Mouse (Mus musculus): ENCODE measurements at regions not wholly inside any gene's neighbourhood (a gene's known extent, or its start where the extent isn't known, plus 50 kb on each side); places are given as distances from the start of the nearest gene placed in this dataset.

GRCm38 (mm10) chr6:107051604-107052003 is 251.7 kb upstream of the Crbn start:
- Histone ChIP-seq H3K27ac (ENCODE audit: low read depth, low read length) (no peak overlapping the region), H3K27me3 (replicated peaks; ENCODE audit: control insufficient read depth, insufficient read depth, low read length) (no peaks in the 10 kb centered on the region), H3K9me3 (ENCODE audit: control insufficient read depth) (no peaks in the 10 kb centered on the region), H3K4me3 (ENCODE audit: low read depth, low read length) (no peak overlapping the region), H3K4me1 (replicated peaks; ENCODE audit: control insufficient read depth, insufficient read depth, low read length) (no peaks in the 10 kb centered on the region), H3K36me3 (ENCODE audit: control insufficient read depth, insufficient read depth) (no peaks in the 10 kb centered on the region), H3K4me2 (replicated peaks; ENCODE audit: low read depth) (no peak overlapping the region), H3K9ac (ENCODE audit: low read depth, low read length) (no peak overlapping the region)
- 72% methylated on average over 1 of the region's 1 CpGs for WGBS
- TF ChIP-seq CTCF (IDR thresholded peaks at IDR 0.05; ENCODE audit: low read depth), result no peak
- no peak for ATAC-seq

GRCm38 (mm10) chr6:107052180-107052579 is 252.3 kb upstream of the Crbn start:
- no peak overlapping the region for H3K4me2 ChIP-seq (replicated peaks; ENCODE audit: low read depth)
- no peaks in the 10 kb centered on the region for H3K9me3 ChIP-seq (ENCODE audit: control insufficient read depth)
- 30% methylated on average over 1 of the region's 1 CpGs for WGBS
- no peaks in the 10 kb centered on the region for H3K36me3 ChIP-seq (ENCODE audit: control insufficient read depth, insufficient read depth)
- no peak for ATAC-seq
- H3K27me3 ChIP-seq (replicated peaks; ENCODE audit: control insufficient read depth, insufficient read depth, low read length), result no peaks in the 10 kb centered on the region
- no peaks in the 10 kb centered on the region for H3K4me1 ChIP-seq (replicated peaks; ENCODE audit: control insufficient read depth, insufficient read depth, low read length)
- no peak for TF ChIP-seq CTCF (IDR thresholded peaks at IDR 0.05; ENCODE audit: low read depth)
- H3K4me3 ChIP-seq (ENCODE audit: low read depth, low read length), result no peak overlapping the region
- no peak overlapping the region for H3K27ac ChIP-seq (ENCODE audit: low read depth, low read length)
- H3K9ac ChIP-seq (ENCODE audit: low read depth, low read length), result no peak overlapping the region

- no peaks in the 10 kb centered on the region for H3K27me3 ChIP-seq (replicated peaks; ENCODE audit: control insufficient read depth, insufficient read depth, low read length)
- no peak overlapping the region for H3K27ac ChIP-seq (ENCODE audit: low read depth, low read length)
- H3K4me2 ChIP-seq (replicated peaks; ENCODE audit: low read depth), result no peak overlapping the region
- ATAC-seq, result no peak
- no peaks in the 10 kb centered on the region for H3K36me3 ChIP-seq (ENCODE audit: control insufficient read depth, insufficient read depth)
- H3K9ac ChIP-seq (ENCODE audit: low read depth, low read length), result no peak overlapping the region
- no peak for TF ChIP-seq CTCF (IDR thresholded peaks at IDR 0.05; ENCODE audit: low read depth)
- no peaks in the 10 kb centered on the region for H3K4me1 ChIP-seq (replicated peaks; ENCODE audit: control insufficient read depth, insufficient read depth, low read length)
- H3K9me3 ChIP-seq (ENCODE audit: control insufficient read depth), result no peaks in the 10 kb centered on the region
- no peak overlapping the region for H3K4me3 ChIP-seq (ENCODE audit: low read depth, low read length)
- 83% methylated on average over 3 of the region's 3 CpGs for WGBS
Measured at GRCm38 (mm10) chr6:107059001-107059765, 259.3 kb upstream of the Crbn start.

- Histone ChIP-seq H3K9ac (ENCODE audit: low read depth, low read length) (no peak overlapping the region), H3K4me3 (ENCODE audit: low read depth, low read length) (no peak overlapping the region), H3K36me3 (ENCODE audit: control insufficient read depth, insufficient read depth) (no peaks in the 10 kb centered on the region), H3K4me1 (replicated peaks; ENCODE audit: control insufficient read depth, insufficient read depth, low read length) (no peaks in the 10 kb centered on the region), H3K27me3 (replicated peaks; ENCODE audit: control insufficient read depth, insufficient read depth, low read length) (no peaks in the 10 kb centered on the region), H3K27ac (ENCODE audit: low read depth, low read length) (no peak overlapping the region), H3K4me2 (replicated peaks; ENCODE audit: low read depth) (no peak overlapping the region), H3K9me3 (ENCODE audit: control insufficient read depth) (no peaks in the 10 kb centered on the region)
- TF ChIP-seq CTCF (IDR thresholded peaks at IDR 0.05; ENCODE audit: low read depth), result no peak
- WGBS, result 85% methylated on average over 6 of the region's 6 CpGs
- no peak for ATAC-seq
Measured at GRCm38 (mm10) chr6:107062886-107063565, 263.1 kb upstream of the Crbn start.

GRCm38 (mm10) chr6:107070441-107070840 is 270.6 kb upstream of the Crbn start:
- no peaks in the 10 kb centered on the region for H3K27me3 ChIP-seq (replicated peaks; ENCODE audit: control insufficient read depth, insufficient read depth, low read length)
- TF ChIP-seq CTCF (IDR thresholded peaks at IDR 0.05; ENCODE audit: low read depth), result no peak
- H3K9me3 ChIP-seq (ENCODE audit: control insufficient read depth), result no peaks in the 10 kb centered on the region
- no peak for ATAC-seq
- no peak overlapping the region for H3K27ac ChIP-seq (ENCODE audit: low read depth, low read length)
- no peaks in the 10 kb centered on the region for H3K4me1 ChIP-seq (replicated peaks; ENCODE audit: control insufficient read depth, insufficient read depth, low read length)
- no peaks in the 10 kb centered on the region for H3K36me3 ChIP-seq (ENCODE audit: control insufficient read depth, insufficient read depth)
- no peak overlapping the region for H3K9ac ChIP-seq (ENCODE audit: low read depth, low read length)
- no peak overlapping the region for H3K4me2 ChIP-seq (replicated peaks; ENCODE audit: low read depth)
- no peak overlapping the region for H3K4me3 ChIP-seq (ENCODE audit: low read depth, low read length)
- WGBS, result 88% methylated on average over 7 of the region's 7 CpGs

GRCm38 (mm10) chr6:107092600-107092999 is 292.7 kb upstream of the Crbn start:
- Histone ChIP-seq H3K9ac (ENCODE audit: low read depth, low read length) (no peak overlapping the region), H3K4me3 (ENCODE audit: low read depth, low read length) (no peak overlapping the region), H3K4me1 (replicated peaks; ENCODE audit: control insufficient read depth, insufficient read depth, low read length) (no peaks in the 10 kb centered on the region), H3K4me2 (replicated peaks; ENCODE audit: low read depth) (no peak overlapping the region), H3K9me3 (ENCODE audit: control insufficient read depth) (no peaks in the 10 kb centered on the region), H3K36me3 (ENCODE audit: control insufficient read depth, insufficient read depth) (no peaks in the 10 kb centered on the region), H3K27ac (ENCODE audit: low read depth, low read length) (no peak overlapping the region), H3K27me3 (replicated peaks; ENCODE audit: control insufficient read depth, insufficient read depth, low read length) (no peaks in the 10 kb centered on the region)
- TF ChIP-seq CTCF (IDR thresholded peaks at IDR 0.05; ENCODE audit: low read depth), result no peak
- no peak for ATAC-seq
